In the genomic region with DNA sequence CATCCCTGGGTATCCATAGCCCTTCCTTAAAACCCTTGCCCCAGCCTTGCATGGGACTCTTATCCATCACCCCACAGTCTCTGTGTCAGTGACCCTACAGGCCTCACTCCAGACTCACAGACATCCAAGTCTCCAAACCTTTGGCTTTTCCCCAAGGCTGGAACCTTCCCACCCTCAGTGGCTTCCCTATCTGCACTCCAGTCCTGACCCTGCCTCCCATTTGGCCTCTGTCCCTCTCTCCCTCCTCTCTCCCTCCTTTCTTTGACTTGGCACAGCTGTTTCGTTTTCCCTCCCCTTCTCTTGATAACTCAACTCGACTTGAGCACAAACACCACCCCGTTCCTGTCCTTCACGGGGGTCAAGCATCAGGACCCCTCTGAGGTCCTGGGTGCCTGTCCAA, we compare ENCODE assay signal across 13 mouse cellular contexts. TPM values are rescaled to one million over a fixed set of nuclear protein-coding genes. Genes with fewer than 3 reads are reported as not detected.
A peak's percentile ranks its signal among the peaks of the same experiment; 100 is the strongest.
DNase-seq lines count a peak whose midpoint lies in the region; ATAC-seq lines count a peak whose summit lies in the region.
"Had no signal": no experiment of that assay in that cellular context is flagged by ENCODE, and none has a peak within 500 bp of the region (broad histone marks: within the 10 kb centered on the region; RNA-seq: fewer than 3 reads in every experiment).

No protein-coding gene starts in this region.

- H3K4me2 ChIP-seq in midbrain, embryonic 14.5 days (ENCODE audit: low read length), result no peak overlapping the region
- H3K4me2 ChIP-seq: liver, embryonic 12.5 days had no signal

- H3K27ac ChIP-seq in midbrain, embryonic 14.5 days (replicated peaks; ENCODE audit: low read depth, low read length), result no peak overlapping the region
- H3K27ac ChIP-seq: liver, embryonic 12.5 days had no signal

- no peaks in the 10 kb centered on the region for H3K27me3 ChIP-seq in midbrain, embryonic 14.5 days (ENCODE audit: control insufficient read depth, insufficient read depth, low read length)
- H3K27me3 ChIP-seq: Patski had no signal

- ATAC-seq in midbrain, embryonic 14.5 days (ENCODE audit: low FRiP score, low TSS enrichment), result no peak
- ATAC-seq: intestine, postnatal 0 days; liver, embryonic 12.5 days; Patski had no signal

- H3K36me3 ChIP-seq in midbrain, embryonic 14.5 days (ENCODE audit: control insufficient read depth, insufficient read depth, low read length), result no peaks in the 10 kb centered on the region
- H3K36me3 ChIP-seq: liver, embryonic 12.5 days had no signal

- WGBS in midbrain, embryonic 14.5 days, result 81% methylated on average over 4 of the region's 4 CpGs

- H3K4me3 ChIP-seq in midbrain, embryonic 14.5 days (replicated peaks; ENCODE audit: low read depth, low read length), result no peak overlapping the region
- H3K4me3 ChIP-seq: liver, embryonic 12.5 days had no signal

- no peak overlapping the region for H3K9ac ChIP-seq in midbrain, embryonic 14.5 days (replicated peaks; ENCODE audit: low read length)
- H3K9ac ChIP-seq: liver, embryonic 12.5 days had no signal

- no peaks in the 10 kb centered on the region for H3K9me3 ChIP-seq in midbrain, embryonic 14.5 days (ENCODE audit: control insufficient read depth, low read length)
- H3K9me3 ChIP-seq: liver, embryonic 12.5 days had no signal

- H3K4me1 ChIP-seq in midbrain, embryonic 14.5 days (ENCODE audit: control insufficient read depth, insufficient read depth, low read length), result no peaks in the 10 kb centered on the region
- H3K4me1 ChIP-seq: liver, embryonic 12.5 days had no signal

- peak; percentile 72 for DNase-seq in lung, adult 18-20 months
- no peak for DNase-seq in lung, postnatal 4 days
- peak; percentile 70 for DNase-seq in gastrocnemius, postnatal 25 days
- DNase-seq in kidney, adult 8-10 months, result peak; percentile 27 to 45
- DNase-seq in lung, postnatal 25 days (ENCODE audit: low spot score), result peak; percentile 68
- DNase-seq in right cerebral cortex, adult 2 months (ENCODE audit: low spot score in 2 of 2), result no peak
- DNase-seq in midbrain, embryonic 14.5 days, result no peak
- DNase-seq: cerebellum, adult 11-12 months had no signal

RNA-seq across cellular contexts. Expression of gene Tnxb, which starts 20.1 kb away (rescaled TPM):
- total RNA-seq in gastrocnemius, postnatal 25 days (2021), result 10 to 100 TPM; 38.3 to 50.5 TPM
- polyA plus RNA-seq in midbrain, embryonic 14.5 days (2014; fragmentation: Nextera tagmentation; extraction: Ambion mirVana), result 0.13 and 0.24 TPM in 2 replicates
- total RNA-seq: CH12.LX had no signal

RNA-seq across cellular contexts. Expression of gene Atf6b, which starts 43.5 kb away (rescaled TPM):
- total RNA-seq in gastrocnemius, postnatal 25 days (2021), result 1 to 10 TPM; 7.1 to 7.2 TPM
- 97.1 TPM in 2 replicates for polyA plus RNA-seq in midbrain, embryonic 14.5 days (2014; fragmentation: Nextera tagmentation; extraction: Ambion mirVana)

RNA-seq across cellular contexts. Expression of gene Fkbpl, which starts 45.9 kb away (rescaled TPM):
- total RNA-seq in gastrocnemius, postnatal 25 days (2021), result 1 to 10 TPM; 5.9 to 7.0 TPM
- polyA plus RNA-seq in midbrain, embryonic 14.5 days (2014; fragmentation: Nextera tagmentation; extraction: Ambion mirVana), result 11.2 and 14.5 TPM in 2 replicates

RNA-seq across cellular contexts. Expression of gene C4b, which starts 53.2 kb away (rescaled TPM):
- 10 to 100 TPM in 1 of 2 experiments, 1 to 10 TPM in 1; 1.1 to 22.1 TPM for total RNA-seq in gastrocnemius, postnatal 25 days (2021)
- 0.09 TPM in 1 of 2 replicates, not detected in the other for polyA plus RNA-seq in midbrain, embryonic 14.5 days (2014; fragmentation: Nextera tagmentation; extraction: Ambion mirVana)
- total RNA-seq: CH12.LX had no signal
- polyA plus RNA-seq: hindbrain, embryonic 11.5 days had no signal

Comparison
In these comparisons a context has a peak if more than half of its experiments do, and no peak if none do; other contexts are left out.
1. DNase-seq: peak in lung, adult 18-20 months (2 of 2), gastrocnemius, postnatal 25 days (single experiment), kidney, adult 8-10 months (2 of 2) and lung, postnatal 25 days (single experiment); none in lung, postnatal 4 days (0 of 2), right cerebral cortex, adult 2 months (0 of 2) and midbrain, embryonic 14.5 days (single experiment).